Mouse (Mus musculus): ENCODE measurements around the gene Tada2b. TPM values are rescaled to one million over a fixed set of nuclear protein-coding genes. Genes with fewer than 3 reads are reported as not detected.

Gene Tada2b
- polyA plus RNA-seq, 1 experiment from 2014 or later = 2.6 TPM

- no peak for TF ChIP-seq CTCF (IDR thresholded peaks at IDR 0.05; ENCODE audit: low read depth)
- H3K27ac ChIP-seq = peak overlapping the region; percentile 77
- no peaks in the 10 kb centered on the region for H3K36me3 ChIP-seq (ENCODE audit: insufficient read depth, low read length)
- DNase-seq (ENCODE audit: low spot score) = peak; percentile 56
- H3K27me3 ChIP-seq (ENCODE audit: insufficient read depth, low read length) = peaks cover 4% of the 10 kb centered on the region; the same call in 1 of the 2 replicates
- H3K4me1 ChIP-seq (replicated peaks; ENCODE audit: insufficient read depth, low read length) = peaks cover 20% of the 10 kb centered on the region
- 1% methylated on average over 57 of the region's 58 CpGs for WGBS
- H3K4me3 ChIP-seq (replicated peaks; ENCODE audit: low read depth, low read length) = peak overlapping the region; percentile 92
- H3K9me3 ChIP-seq (replicated peaks; ENCODE audit: low read length) = no peaks in the 10 kb centered on the region
- H3K4me2 ChIP-seq (ENCODE audit: low read length) = peak overlapping the region; percentile 92
- H3K9ac ChIP-seq (ENCODE audit: low read depth, low read length) = peak overlapping the region; percentile 91
- peak; percentile 23; the same call in 1 of the 2 replicates for ATAC-seq (replicated peaks; ENCODE audit: low FRiP score, low read depth)
These were observed 633 bp downstream of the Tada2b start for GRCm38 (mm10) chr5:36483203-36484101.

- TF ChIP-seq CTCF (IDR thresholded peaks at IDR 0.05; ENCODE audit: low read depth) = peak; percentile 54; the same call in 1 of the 2 replicates
- Histone ChIP-seq H3K36me3 (ENCODE audit: insufficient read depth, low read length) (peaks cover under 1% of the 10 kb centered on the region; the same call in 1 of the 2 replicates), H3K9ac (ENCODE audit: low read depth, low read length) (no peak overlapping the region), H3K9me3 (replicated peaks; ENCODE audit: low read length) (no peaks in the 10 kb centered on the region), H3K27ac (no peak overlapping the region), H3K27me3 (ENCODE audit: insufficient read depth, low read length) (peaks cover 4% of the 10 kb centered on the region; the same call in 1 of the 2 replicates), H3K4me3 (replicated peaks; ENCODE audit: low read depth, low read length) (no peak overlapping the region), H3K4me1 (replicated peaks; ENCODE audit: insufficient read depth, low read length) (peaks cover 20% of the 10 kb centered on the region), H3K4me2 (ENCODE audit: low read length) (no peak overlapping the region)
- DNase-seq (ENCODE audit: low spot score) = no peak
- 61% methylated on average over 1 of the region's 1 CpGs for WGBS
- no peak for ATAC-seq (replicated peaks; ENCODE audit: low FRiP score, low read depth)
These were observed 3.0 kb downstream of the Tada2b start for GRCm38 (mm10) chr5:36481114-36481513.

- DNase-seq (ENCODE audit: low spot score) = no peak
- Histone ChIP-seq H3K9me3 (replicated peaks; ENCODE audit: low read length) (no peaks in the 10 kb centered on the region), H3K36me3 (ENCODE audit: insufficient read depth, low read length) (peaks cover 4% of the 10 kb centered on the region; the same call in 1 of the 2 replicates), H3K27me3 (ENCODE audit: insufficient read depth, low read length) (no peaks in the 10 kb centered on the region), H3K27ac (no peak overlapping the region), H3K4me2 (ENCODE audit: low read length) (no peak overlapping the region), H3K9ac (ENCODE audit: low read depth, low read length) (no peak overlapping the region), H3K4me3 (replicated peaks; ENCODE audit: low read depth, low read length) (no peak overlapping the region), H3K4me1 (replicated peaks; ENCODE audit: insufficient read depth, low read length) (peaks cover 20% of the 10 kb centered on the region)
- TF ChIP-seq CTCF (IDR thresholded peaks at IDR 0.05; ENCODE audit: low read depth) = no peak
- 89% methylated on average over 4 of the region's 4 CpGs for WGBS
- no peak for ATAC-seq (replicated peaks; ENCODE audit: low FRiP score, low read depth)
These were observed 3.7 kb downstream of the Tada2b start for GRCm38 (mm10) chr5:36480398-36480797.

- peaks cover 14% of the 10 kb centered on the region for H3K4me1 ChIP-seq (replicated peaks; ENCODE audit: insufficient read depth, low read length)
- no peak overlapping the region for H3K4me2 ChIP-seq (ENCODE audit: low read length)
- ATAC-seq (replicated peaks; ENCODE audit: low FRiP score, low read depth) (no peak), DNase-seq (ENCODE audit: low spot score) (no peak)
- no peaks in the 10 kb centered on the region for H3K27me3 ChIP-seq (ENCODE audit: insufficient read depth, low read length)
- TF ChIP-seq CTCF (IDR thresholded peaks at IDR 0.05; ENCODE audit: low read depth) = no peak
- H3K9ac ChIP-seq (ENCODE audit: low read depth, low read length) = no peak overlapping the region
- H3K4me3 ChIP-seq (replicated peaks; ENCODE audit: low read depth, low read length) = no peak overlapping the region
- WGBS = 73% methylated on average over 2 of the region's 2 CpGs
- H3K9me3 ChIP-seq (replicated peaks; ENCODE audit: low read length) = no peaks in the 10 kb centered on the region
- no peak overlapping the region for H3K27ac ChIP-seq
- peaks cover 4% of the 10 kb centered on the region; the same call in 1 of the 2 replicates for H3K36me3 ChIP-seq (ENCODE audit: insufficient read depth, low read length)
These were observed 4.3 kb downstream of the Tada2b start for GRCm38 (mm10) chr5:36479735-36480134.

- Histone ChIP-seq H3K9ac (ENCODE audit: low read depth, low read length) (no peak overlapping the region), H3K27me3 (ENCODE audit: insufficient read depth, low read length) (no peaks in the 10 kb centered on the region), H3K27ac (no peak overlapping the region), H3K4me1 (replicated peaks; ENCODE audit: insufficient read depth, low read length) (peaks cover 13% of the 10 kb centered on the region; the same call in 1 of the 2 replicates), H3K4me3 (replicated peaks; ENCODE audit: low read depth, low read length) (no peak overlapping the region), H3K4me2 (ENCODE audit: low read length) (no peak overlapping the region), H3K9me3 (replicated peaks; ENCODE audit: low read length) (no peaks in the 10 kb centered on the region), H3K36me3 (ENCODE audit: insufficient read depth, low read length) (peaks cover 8% of the 10 kb centered on the region; the same call in 1 of the 2 replicates)
- WGBS = 84% methylated on average over 6 of the region's 6 CpGs
- no peak for TF ChIP-seq CTCF (IDR thresholded peaks at IDR 0.05; ENCODE audit: low read depth)
- no peak for ATAC-seq (replicated peaks; ENCODE audit: low FRiP score, low read depth)
- DNase-seq (ENCODE audit: low spot score) = no peak
These were observed 5.3 kb downstream of the Tada2b start for GRCm38 (mm10) chr5:36478540-36479420.

GRCm38 (mm10) chr5:36477486-36477885 is 6.6 kb downstream of the Tada2b start:
- Histone ChIP-seq H3K4me2 (ENCODE audit: low read length) (no peak overlapping the region), H3K9ac (ENCODE audit: low read depth, low read length) (no peak overlapping the region), H3K4me3 (replicated peaks; ENCODE audit: low read depth, low read length) (no peak overlapping the region), H3K36me3 (ENCODE audit: insufficient read depth, low read length) (peaks cover 14% of the 10 kb centered on the region), H3K4me1 (replicated peaks; ENCODE audit: insufficient read depth, low read length) (peaks cover 4% of the 10 kb centered on the region; the same call in 1 of the 2 replicates), H3K9me3 (replicated peaks; ENCODE audit: low read length) (no peaks in the 10 kb centered on the region), H3K27me3 (ENCODE audit: insufficient read depth, low read length) (no peaks in the 10 kb centered on the region), H3K27ac (no peak overlapping the region)
- WGBS = 90% methylated on average over 3 of the region's 3 CpGs
- ATAC-seq (replicated peaks; ENCODE audit: low FRiP score, low read depth) = no peak
- DNase-seq (ENCODE audit: low spot score) = no peak
- no peak for TF ChIP-seq CTCF (IDR thresholded peaks at IDR 0.05; ENCODE audit: low read depth)

Measured in kidney, postnatal 0 days (tissue).